Mouse (Mus musculus): ENCODE results near the gene Lct. TPM values are rescaled to one million over a fixed set of nuclear protein-coding genes. Genes with fewer than 3 reads are reported as not detected.

Gene Lct
- polyA plus RNA-seq (2016; fragmentation: Nextera tagmentation; extraction: Ambion mirVana) = 0.27 and 0.37 TPM in 2 replicates

- no peak for ATAC-seq (ENCODE audit: low FRiP score)
- H3K9me3 ChIP-seq (replicated peaks) = no peaks in the 10 kb centered on the region
- no peak within 1 kb of the TSS for H3K4me2 ChIP-seq (replicated peaks)
- no peaks in the 10 kb centered on the region for H3K27me3 ChIP-seq
- no peak within 1 kb of the TSS for H3K4me3 ChIP-seq
- peaks cover 51% of the 10 kb centered on the region for H3K36me3 ChIP-seq
- H3K9ac ChIP-seq = no peak within 1 kb of the TSS
- no peaks in the 10 kb centered on the region for H3K4me1 ChIP-seq
- H3K27ac ChIP-seq = no peak within 1 kb of the TSS
- 80% methylated on average over 3 of the region's 3 CpGs for WGBS
Measured at GRCm38 (mm10) chr1:128328218-128328617, at the start of gene Lct. Gene Lct, minus strand, starts transcription at chr1:128328318.

GRCm38 (mm10) chr1:128376841-128377240 is 48.7 kb upstream of the Lct start:
- 85% methylated on average over 4 of the region's 4 CpGs for WGBS
- ATAC-seq (ENCODE audit: low FRiP score) = no peak

DNA sequence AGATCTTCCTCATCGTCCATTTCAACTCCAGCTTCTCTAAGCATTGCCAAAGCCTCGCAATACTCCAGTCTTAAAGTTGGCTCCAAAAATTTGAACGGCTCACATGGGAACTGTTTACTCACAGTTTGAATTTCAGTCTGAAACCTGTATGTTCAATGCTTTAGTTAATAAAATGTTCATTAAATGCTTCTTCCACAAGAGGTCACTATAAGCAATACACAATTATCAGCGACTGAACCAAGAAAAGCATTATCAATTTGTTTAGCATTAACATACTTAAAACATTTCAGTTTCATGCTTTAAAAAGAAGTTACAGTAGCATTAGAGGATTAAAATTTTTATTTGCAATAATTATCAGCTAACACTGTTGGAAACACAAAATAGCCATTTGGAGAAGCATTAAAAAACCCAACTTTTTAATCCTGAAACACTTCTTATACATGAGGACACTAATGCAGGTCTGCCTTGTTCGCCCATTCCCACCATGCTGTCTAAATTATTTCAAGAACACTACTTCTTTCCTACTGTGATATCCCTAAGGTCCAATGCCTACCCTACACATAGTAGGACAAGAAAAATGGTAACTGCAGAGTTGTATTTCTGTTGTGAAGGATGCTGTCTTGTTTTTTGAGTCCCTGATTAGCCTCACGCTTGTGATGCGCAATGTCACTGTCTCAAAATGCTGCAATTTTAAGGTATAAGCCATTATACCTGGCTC is 44.2 kb upstream of the Lct start:
- no peaks in the 10 kb centered on the region for H3K4me1 ChIP-seq
- no peak overlapping the region for H3K9ac ChIP-seq
- no peak overlapping the region for H3K4me2 ChIP-seq (replicated peaks)
- no peaks in the 10 kb centered on the region for H3K27me3 ChIP-seq
- no peak overlapping the region for H3K4me3 ChIP-seq
- no peak for ATAC-seq (ENCODE audit: low FRiP score)
- H3K36me3 ChIP-seq = peaks cover 15% of the 10 kb centered on the region
- no peak overlapping the region for H3K27ac ChIP-seq
- WGBS = 80% methylated on average over 7 of the region's 7 CpGs
- no peaks in the 10 kb centered on the region for H3K9me3 ChIP-seq (replicated peaks)

More at GRCm38 (mm10) chr1:128376841-128377240, 48.7 kb upstream of the Lct start:
- Histone ChIP-seq H3K27ac (no peak overlapping the region), H3K27me3 (no peaks in the 10 kb centered on the region), H3K9ac (no peak overlapping the region), H3K36me3 (peaks cover 34% of the 10 kb centered on the region), H3K4me3 (no peak overlapping the region), H3K9me3 (replicated peaks) (no peaks in the 10 kb centered on the region), H3K4me1 (no peaks in the 10 kb centered on the region), H3K4me2 (replicated peaks) (no peak overlapping the region)

GRCm38 (mm10) chr1:128368732-128369441 is 40.8 kb upstream of the Lct start:
- Histone ChIP-seq H3K9me3 (replicated peaks) (no peaks in the 10 kb centered on the region), H3K36me3 (peaks cover 17% of the 10 kb centered on the region), H3K27ac (no peak overlapping the region), H3K4me3 (no peak overlapping the region), H3K4me2 (replicated peaks) (no peak overlapping the region), H3K4me1 (no peaks in the 10 kb centered on the region), H3K27me3 (no peaks in the 10 kb centered on the region), H3K9ac (no peak overlapping the region)
- ATAC-seq (ENCODE audit: low FRiP score) = peak; percentile 76
- 57% methylated on average over 5 of the region's 5 CpGs for WGBS

DNA sequence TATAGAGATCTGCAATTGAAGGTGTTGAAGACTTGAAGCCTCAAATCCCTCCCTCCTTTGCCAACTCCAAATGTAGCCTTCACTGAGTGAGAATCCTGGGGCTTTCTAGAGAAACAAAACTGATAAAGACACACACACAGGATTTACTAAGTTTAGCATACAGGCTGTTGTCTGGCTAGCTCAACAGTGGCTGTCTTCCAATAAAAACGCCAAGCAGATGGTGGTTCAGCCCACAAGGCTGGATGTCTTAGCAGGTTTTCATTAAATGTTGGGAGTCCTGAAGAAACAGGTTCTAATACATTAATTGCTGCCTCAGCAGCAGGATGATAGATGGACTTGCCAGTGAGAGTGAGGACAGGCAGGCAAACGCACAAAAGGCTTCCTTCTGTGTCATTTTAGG is 32.5 kb upstream of the Lct start:
- 69% methylated on average over 2 of the region's 2 CpGs for WGBS
- Histone ChIP-seq H3K36me3 (peaks cover 25% of the 10 kb centered on the region), H3K27me3 (no peaks in the 10 kb centered on the region), H3K9ac (no peak overlapping the region), H3K4me1 (peaks cover 17% of the 10 kb centered on the region), H3K4me3 (no peak overlapping the region), H3K9me3 (replicated peaks) (no peaks in the 10 kb centered on the region), H3K27ac (no peak overlapping the region), H3K4me2 (replicated peaks) (no peak overlapping the region)
- ATAC-seq (ENCODE audit: low FRiP score) = no peak

GRCm38 (mm10) chr1:128359554-128360376 is 31.6 kb upstream of the Lct start, which contains the start of gene Mcm6:
Gene Mcm6, minus strand, starts transcription at chr1:128359664.
- WGBS = 3% methylated on average over 38 of the region's 38 CpGs
- Histone ChIP-seq H3K4me3 (peak within 1 kb of the TSS; percentile 76), H3K36me3 (peaks cover 21% of the 10 kb centered on the region), H3K27me3 (no peaks in the 10 kb centered on the region), H3K4me2 (replicated peaks) (peak within 1 kb of the TSS; percentile 67), H3K4me1 (peaks cover 17% of the 10 kb centered on the region), H3K27ac (peak within 1 kb of the TSS; percentile 82), H3K9ac (peak within 1 kb of the TSS; percentile 67), H3K9me3 (replicated peaks) (no peaks in the 10 kb centered on the region)
- ATAC-seq (ENCODE audit: low FRiP score) = peak; percentile 99

DNA sequence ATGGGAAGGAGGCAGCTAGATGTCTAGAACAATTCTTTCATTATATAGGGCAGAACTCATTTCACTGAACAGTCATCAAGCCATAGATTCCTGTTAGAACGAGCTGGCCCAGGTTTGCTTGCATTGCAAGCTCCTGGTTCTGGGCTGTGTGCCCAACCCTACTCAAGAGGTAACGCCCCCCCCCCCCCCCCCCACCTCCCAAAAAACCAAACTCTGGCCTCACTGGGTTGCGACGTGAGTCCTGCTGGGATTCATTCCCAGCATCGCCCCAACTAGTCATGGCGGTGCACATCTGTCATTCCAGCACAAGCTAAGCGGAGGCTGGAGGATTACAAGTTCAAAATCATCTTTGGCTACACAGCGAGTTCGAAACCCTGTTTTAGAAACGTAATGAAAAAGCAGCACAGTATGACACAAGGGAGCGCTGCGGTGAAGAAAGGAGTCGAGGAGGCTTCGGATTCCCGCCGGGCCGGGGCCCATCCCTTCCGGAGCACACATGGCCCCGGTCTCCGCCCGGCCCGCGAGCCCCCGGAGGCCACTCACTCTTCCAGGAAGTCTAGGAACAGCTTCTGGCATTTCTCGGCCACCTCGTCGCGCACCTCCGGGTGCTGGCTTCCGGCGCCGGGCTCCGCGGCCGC is 30.9 kb upstream of the Lct start:
- H3K4me1 ChIP-seq = peaks cover 17% of the 10 kb centered on the region
- H3K9ac ChIP-seq = peak overlapping the region; percentile 67
- H3K4me3 ChIP-seq = peak overlapping the region; percentile 76
- H3K27me3 ChIP-seq = no peaks in the 10 kb centered on the region
- H3K27ac ChIP-seq = peak overlapping the region; percentile 82
- under 1% methylated on average over 35 of the region's 35 CpGs for WGBS
- peaks cover 22% of the 10 kb centered on the region for H3K36me3 ChIP-seq
- peak; percentile 85 for ATAC-seq (ENCODE audit: low FRiP score)
- H3K4me2 ChIP-seq (replicated peaks) = peak overlapping the region; percentile 67
- H3K9me3 ChIP-seq (replicated peaks) = no peaks in the 10 kb centered on the region

DNA sequence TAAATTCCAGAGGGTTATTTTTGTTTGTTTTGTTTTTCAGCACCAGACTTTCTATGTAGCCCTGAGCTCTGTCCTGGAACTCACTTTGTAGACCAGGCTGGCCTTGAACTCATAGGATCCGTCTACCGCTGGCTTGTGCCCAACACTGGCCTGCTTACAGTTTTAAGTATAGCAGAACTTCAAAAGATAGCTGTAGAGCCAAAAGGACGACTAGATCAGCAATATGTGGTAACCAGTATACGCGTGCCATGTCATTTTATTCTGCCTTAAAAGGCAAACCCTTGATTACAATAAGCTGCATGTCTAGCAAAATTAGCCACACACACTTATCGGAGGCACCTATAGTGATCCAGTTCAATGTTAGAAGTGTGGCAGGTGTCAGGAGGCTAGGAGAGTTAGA is 30.2 kb upstream of the Lct start:
- Histone ChIP-seq H3K36me3 (peaks cover 23% of the 10 kb centered on the region), H3K27me3 (no peaks in the 10 kb centered on the region), H3K4me1 (peaks cover 17% of the 10 kb centered on the region), H3K27ac (no peak overlapping the region), H3K4me3 (peak overlapping the region; percentile 76), H3K4me2 (replicated peaks) (peak overlapping the region; percentile 67), H3K9me3 (replicated peaks) (no peaks in the 10 kb centered on the region), H3K9ac (peak overlapping the region; percentile 67)
- ATAC-seq (ENCODE audit: low FRiP score) = no peak
- WGBS = 68% methylated on average over 6 of the region's 6 CpGs

GRCm38 (mm10) chr1:128357452-128357851 is 29.3 kb upstream of the Lct start:
- H3K36me3 ChIP-seq = peaks cover 20% of the 10 kb centered on the region
- peak overlapping the region; percentile 76 for H3K4me3 ChIP-seq
- H3K27me3 ChIP-seq = no peaks in the 10 kb centered on the region
- no peak overlapping the region for H3K27ac ChIP-seq
- ATAC-seq (ENCODE audit: low FRiP score) = no peak
- no peaks in the 10 kb centered on the region for H3K9me3 ChIP-seq (replicated peaks)
- 0 out of 2 replicates have a peak overlapping the region, but pooled peaks have one; percentile 13 for H3K9ac ChIP-seq
- WGBS = 72% methylated on average over 3 of the region's 3 CpGs
- H3K4me1 ChIP-seq = peaks cover 17% of the 10 kb centered on the region
- H3K4me2 ChIP-seq (replicated peaks) = peak overlapping the region; percentile 67

GRCm38 (mm10) chr1:128353092-128353491 is 25.0 kb upstream of the Lct start:
- WGBS = 93% methylated on average over 3 of the region's 3 CpGs
- no peak for ATAC-seq (ENCODE audit: low FRiP score)
- no peak overlapping the region for H3K9ac ChIP-seq
- no peak overlapping the region for H3K4me2 ChIP-seq (replicated peaks)
- H3K36me3 ChIP-seq = peaks cover 33% of the 10 kb centered on the region
- no peak overlapping the region for H3K27ac ChIP-seq
- H3K9me3 ChIP-seq (replicated peaks) = no peaks in the 10 kb centered on the region
- peaks cover 8% of the 10 kb centered on the region for H3K4me1 ChIP-seq
- no peaks in the 10 kb centered on the region for H3K27me3 ChIP-seq
- no peak overlapping the region for H3K4me3 ChIP-seq

DNA sequence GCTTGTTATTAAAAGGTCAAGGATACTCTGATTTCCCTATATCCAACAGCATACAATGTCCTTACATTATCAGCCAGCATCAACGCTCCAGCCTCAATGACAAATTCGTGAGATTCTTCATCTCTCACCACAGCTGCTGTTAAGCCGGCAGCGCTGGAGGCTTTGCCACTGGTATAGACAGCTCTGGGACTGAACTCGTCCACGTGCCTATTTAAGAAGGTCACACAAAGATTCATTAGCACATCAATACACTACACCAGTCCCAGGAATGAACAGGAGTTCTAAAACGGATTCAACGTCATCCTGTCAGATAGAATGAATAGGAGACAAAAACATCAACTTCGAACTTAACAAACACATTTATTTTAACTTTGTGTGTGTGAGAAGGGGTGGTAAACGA is 16.1 kb upstream of the Lct start:
- ATAC-seq (ENCODE audit: low FRiP score) = peak; percentile 67; the same call in 1 of the 2 replicates
- H3K9ac ChIP-seq = no peak overlapping the region
- H3K36me3 ChIP-seq = peaks cover 80% of the 10 kb centered on the region
- no peaks in the 10 kb centered on the region for H3K9me3 ChIP-seq (replicated peaks)
- H3K27me3 ChIP-seq = no peaks in the 10 kb centered on the region
- no peak overlapping the region for H3K4me2 ChIP-seq (replicated peaks)
- WGBS = 42% methylated on average over 10 of the region's 10 CpGs
- no peak overlapping the region for H3K4me3 ChIP-seq
- no peak overlapping the region for H3K27ac ChIP-seq
- no peaks in the 10 kb centered on the region for H3K4me1 ChIP-seq

All from hindbrain, embryonic 12.5 days (tissue).